Mouse (Mus musculus): ENCODE results near the gene Tctn1. TPM values are rescaled to one million over a fixed set of nuclear protein-coding genes. Genes with fewer than 3 reads are reported as not detected.

Gene Tctn1
- total and polyA plus RNA-seq, 2 experiments from 2014 or later, result 2.3 to 21.6 TPM

- no peak overlapping the region for H3K4me3 ChIP-seq (ENCODE audit: low read depth, low read length)
- WGBS, result 90% methylated on average over 11 of the region's 11 CpGs
- no peaks in the 10 kb centered on the region for H3K9me3 ChIP-seq (replicated peaks; ENCODE audit: control insufficient read depth, low read length)
- H3K4me1 ChIP-seq (ENCODE audit: control insufficient read depth, insufficient read depth), result no peaks in the 10 kb centered on the region
- no peak for TF ChIP-seq CTCF (IDR thresholded peaks at IDR 0.05; ENCODE audit: low read depth)
- no peak for TF ChIP-seq EP300 (IDR thresholded peaks at IDR 0.05; ENCODE audit: low read depth)
- H3K9ac ChIP-seq (replicated peaks; ENCODE audit: low read depth, low read length), result no peak overlapping the region
- H3K36me3 ChIP-seq (replicated peaks; ENCODE audit: control insufficient read depth, insufficient read depth, low read length), result peaks cover 8% of the 10 kb centered on the region; the same call in 1 of the 2 replicates
- H3K27ac ChIP-seq (ENCODE audit: low read depth), result no peak overlapping the region
- 0 out of 2 replicates have a peak, but pooled peaks cover 3% of the 10 kb centered on the region for H3K27me3 ChIP-seq (ENCODE audit: control insufficient read depth, insufficient read depth, low read length)
- H3K4me2 ChIP-seq (ENCODE audit: low read depth, low read length), result no peak overlapping the region
- ATAC-seq (ENCODE audit: insufficient read depth, low read depth) (no peak), DNase-seq (ENCODE audit: low spot score) (no peak)
These were observed 23.7 kb downstream of the Tctn1 start for GRCm38 (mm10) chr5:122240521-122240920.

- no peak for ATAC-seq (ENCODE audit: insufficient read depth, low read depth)
- WGBS, result 38% methylated on average over 7 of the region's 7 CpGs
These were observed 24.6 kb downstream of the Tctn1 start for GRCm38 (mm10) chr5:122239618-122240017.

GRCm38 (mm10) chr5:122237200-122237599, 27.1 kb downstream of the Tctn1 start:
- ATAC-seq (ENCODE audit: insufficient read depth, low read depth), result no peak
- no peaks in the 10 kb centered on the region for H3K9me3 ChIP-seq (replicated peaks; ENCODE audit: control insufficient read depth, low read length)
- H3K27ac ChIP-seq (ENCODE audit: low read depth), result no peak overlapping the region
- no peak for DNase-seq (ENCODE audit: low spot score)
- H3K36me3 ChIP-seq (replicated peaks; ENCODE audit: control insufficient read depth, insufficient read depth, low read length), result peaks cover 4% of the 10 kb centered on the region; the same call in 1 of the 2 replicates
- TF ChIP-seq CTCF (IDR thresholded peaks at IDR 0.05; ENCODE audit: low read depth) (no peak), EP300 (IDR thresholded peaks at IDR 0.05; ENCODE audit: low read depth) (no peak)
- H3K4me2 ChIP-seq (ENCODE audit: low read depth, low read length), result no peak overlapping the region
- 0 out of 2 replicates have a peak, but pooled peaks cover 3% of the 10 kb centered on the region for H3K27me3 ChIP-seq (ENCODE audit: control insufficient read depth, insufficient read depth, low read length)
- H3K4me3 ChIP-seq (ENCODE audit: low read depth, low read length), result no peak overlapping the region
- no peaks in the 10 kb centered on the region; the same call in 1 of the 2 replicates for H3K4me1 ChIP-seq (ENCODE audit: control insufficient read depth, insufficient read depth)
- H3K9ac ChIP-seq (replicated peaks; ENCODE audit: low read depth, low read length), result no peak overlapping the region
- 73% methylated on average over 5 of the region's 5 CpGs for WGBS

More at GRCm38 (mm10) chr5:122239618-122240017, 24.6 kb downstream of the Tctn1 start:
- Histone ChIP-seq H3K4me2 (ENCODE audit: low read depth, low read length) (no peak overlapping the region), H3K36me3 (replicated peaks; ENCODE audit: control insufficient read depth, insufficient read depth, low read length) (peaks cover 8% of the 10 kb centered on the region; the same call in 1 of the 2 replicates), H3K4me3 (ENCODE audit: low read depth, low read length) (no peak overlapping the region), H3K9ac (replicated peaks; ENCODE audit: low read depth, low read length) (no peak overlapping the region), H3K27ac (ENCODE audit: low read depth) (no peak overlapping the region), H3K9me3 (replicated peaks; ENCODE audit: control insufficient read depth, low read length) (no peaks in the 10 kb centered on the region), H3K4me1 (ENCODE audit: control insufficient read depth, insufficient read depth) (no peaks in the 10 kb centered on the region), H3K27me3 (ENCODE audit: control insufficient read depth, insufficient read depth, low read length) (0 out of 2 replicates have a peak, but pooled peaks cover 3% of the 10 kb centered on the region)
- no peak for TF ChIP-seq EP300 (IDR thresholded peaks at IDR 0.05; ENCODE audit: low read depth)
- TF ChIP-seq CTCF (IDR thresholded peaks at IDR 0.05; ENCODE audit: low read depth), result no peak
- DNase-seq (ENCODE audit: low spot score), result no peak

- Histone ChIP-seq H3K4me2 (ENCODE audit: low read depth, low read length) (no peak overlapping the region; the same call in 1 of the 2 replicates), H3K4me1 (ENCODE audit: control insufficient read depth, insufficient read depth) (no peaks in the 10 kb centered on the region; the same call in 1 of the 2 replicates), H3K36me3 (replicated peaks; ENCODE audit: control insufficient read depth, insufficient read depth, low read length) (no peaks in the 10 kb centered on the region), H3K9ac (replicated peaks; ENCODE audit: low read depth, low read length) (no peak overlapping the region), H3K27ac (ENCODE audit: low read depth) (peak overlapping the region; percentile 66; the same call in 1 of the 2 replicates), H3K4me3 (ENCODE audit: low read depth, low read length) (no peak overlapping the region), H3K27me3 (ENCODE audit: control insufficient read depth, insufficient read depth, low read length) (0 out of 2 replicates have a peak, but pooled peaks cover 3% of the 10 kb centered on the region), H3K9me3 (replicated peaks; ENCODE audit: control insufficient read depth, low read length) (no peaks in the 10 kb centered on the region)
- no peak for TF ChIP-seq EP300 (IDR thresholded peaks at IDR 0.05; ENCODE audit: low read depth)
- no peak for TF ChIP-seq CTCF (IDR thresholded peaks at IDR 0.05; ENCODE audit: low read depth)
- 56% methylated on average over 9 of the region's 9 CpGs for WGBS
- ATAC-seq (ENCODE audit: insufficient read depth, low read depth), result no peak
- no peak for DNase-seq (ENCODE audit: low spot score)
These were observed 28.9 kb downstream of the Tctn1 start for GRCm38 (mm10) chr5:122235196-122235836.

GRCm38 (mm10) chr5:122234319-122235195, 29.7 kb downstream of the Tctn1 start:
- no peak overlapping the region for H3K4me3 ChIP-seq (ENCODE audit: low read depth, low read length)
- H3K4me1 ChIP-seq (ENCODE audit: control insufficient read depth, insufficient read depth), result no peaks in the 10 kb centered on the region; the same call in 1 of the 2 replicates
- no peaks in the 10 kb centered on the region for H3K36me3 ChIP-seq (replicated peaks; ENCODE audit: control insufficient read depth, insufficient read depth, low read length)
- no peak for DNase-seq (ENCODE audit: low spot score)
- H3K9me3 ChIP-seq (replicated peaks; ENCODE audit: control insufficient read depth, low read length), result no peaks in the 10 kb centered on the region
- peak overlapping the region; percentile 66; the same call in 1 of the 2 replicates for H3K27ac ChIP-seq (ENCODE audit: low read depth)
- no peak for TF ChIP-seq EP300 (IDR thresholded peaks at IDR 0.05; ENCODE audit: low read depth)
- TF ChIP-seq CTCF (IDR thresholded peaks at IDR 0.05; ENCODE audit: low read depth), result no peak
- no peak for ATAC-seq (ENCODE audit: insufficient read depth, low read depth)
- 0 out of 2 replicates have a peak, but pooled peaks cover 3% of the 10 kb centered on the region for H3K27me3 ChIP-seq (ENCODE audit: control insufficient read depth, insufficient read depth, low read length)
- 72% methylated on average over 9 of the region's 9 CpGs for WGBS
- no peak overlapping the region; the same call in 1 of the 2 replicates for H3K4me2 ChIP-seq (ENCODE audit: low read depth, low read length)
- no peak overlapping the region for H3K9ac ChIP-seq (replicated peaks; ENCODE audit: low read depth, low read length)
